Mouse (Mus musculus): ENCODE measurements around the gene Ubxn1. TPM values are rescaled to one million over a fixed set of nuclear protein-coding genes. Genes with fewer than 3 reads are reported as not detected.
"Not testable (repeated sequence)": the region's sequence is repeated elsewhere in the genome, so short reads cannot be mapped to it uniquely, and the experiment has no call there.

Ubxn1 gene
- polyA plus RNA-seq, 1 experiment from 2014 or later, result 185 TPM

DNA sequence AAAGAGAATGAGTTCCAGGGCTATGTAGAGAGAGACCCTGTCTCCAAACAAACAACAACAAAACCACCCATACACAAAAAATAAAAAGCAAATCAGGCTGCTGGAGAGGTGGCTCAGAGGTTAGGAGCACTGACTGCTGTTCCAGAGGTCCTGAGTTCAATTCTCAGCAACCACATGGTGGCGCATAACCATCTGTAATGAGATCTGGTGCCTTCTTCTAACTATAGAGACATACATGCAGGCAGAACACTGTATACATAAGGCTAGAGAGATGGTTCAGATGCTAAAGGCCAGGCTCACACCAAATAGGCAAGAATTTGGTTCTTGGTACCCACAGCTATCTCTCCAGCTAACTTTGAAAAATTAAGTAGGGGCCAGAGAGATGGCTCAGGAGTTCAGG lies 12.3 kb upstream of the Ubxn1 start:
- Histone ChIP-seq H3K9ac (replicated peaks) (no peak overlapping the region), H3K9me3 (no peaks in the 10 kb centered on the region), H3K27ac (no peak overlapping the region), H3K4me3 (replicated peaks) (no peak overlapping the region), H3K4me2 (no peak overlapping the region), H3K4me1 (replicated peaks) (no peaks in the 10 kb centered on the region), H3K36me3 (no peaks in the 10 kb centered on the region), H3K27me3 (no peaks in the 10 kb centered on the region)
- no peak for ATAC-seq (ENCODE audit: insufficient number of reproducible peaks, insufficient read depth, low FRiP score, low TSS enrichment, low read depth)
- WGBS, result 23% methylated on average over 1 of the region's 1 CpGs

DNA sequence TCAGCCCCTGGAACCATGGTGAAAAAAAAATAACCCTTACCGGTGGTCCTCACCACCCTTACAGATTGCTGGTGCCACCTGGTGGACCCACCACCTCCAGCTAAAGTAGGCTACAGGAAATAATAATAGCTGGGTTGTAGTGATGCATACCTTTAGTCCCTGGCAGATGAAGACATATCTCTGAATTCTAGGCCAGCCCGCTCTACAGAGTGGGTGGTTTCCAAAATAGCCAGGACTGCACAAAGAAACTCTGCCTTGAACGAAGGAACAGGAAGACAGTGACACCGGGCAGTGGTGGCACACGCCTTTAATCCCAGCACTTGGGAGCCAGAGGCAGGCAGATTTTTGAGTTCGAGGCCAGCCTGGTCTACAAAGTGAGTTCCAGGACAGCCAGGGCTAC lies 7.0 kb upstream of the Ubxn1 start:
- H3K27me3 ChIP-seq, result no peaks in the 10 kb centered on the region
- no peak overlapping the region for H3K9ac ChIP-seq (replicated peaks)
- H3K36me3 ChIP-seq, result no peaks in the 10 kb centered on the region
- no peak for ATAC-seq (ENCODE audit: insufficient number of reproducible peaks, insufficient read depth, low FRiP score, low TSS enrichment, low read depth)
- no peaks in the 10 kb centered on the region for H3K4me1 ChIP-seq (replicated peaks)
- no peaks in the 10 kb centered on the region for H3K9me3 ChIP-seq
- H3K4me2 ChIP-seq, result no peak overlapping the region
- H3K27ac ChIP-seq, result no peak overlapping the region
- WGBS, result 82% methylated on average over 6 of the region's 6 CpGs
- H3K4me3 ChIP-seq (replicated peaks), result no peak overlapping the region

DNA sequence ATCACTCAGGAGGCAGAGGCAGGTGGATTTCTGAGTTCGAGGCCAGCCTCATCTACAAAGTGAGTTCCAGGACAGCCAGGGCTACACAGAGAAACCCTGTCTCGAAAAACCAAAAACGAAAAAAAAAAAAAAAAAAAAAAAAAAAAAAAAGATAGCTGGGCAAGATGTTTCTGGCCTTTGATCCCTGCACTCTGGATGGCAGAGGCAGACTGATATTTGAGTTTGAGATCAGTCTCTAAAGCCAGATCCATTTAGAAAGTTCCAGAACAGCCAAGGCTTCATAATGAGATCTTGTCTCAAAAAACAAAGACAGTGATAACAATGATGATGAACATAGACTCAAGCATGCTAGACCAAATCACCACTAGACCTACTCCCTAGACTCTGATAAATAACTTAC lies 915 bp upstream of the Ubxn1 start:
- not testable (repeated sequence) for H3K9me3 ChIP-seq; H3K27me3 ChIP-seq; ATAC-seq (ENCODE audit: insufficient number of reproducible peaks, insufficient read depth, low FRiP score, low TSS enrichment, low read depth); H3K27ac ChIP-seq; H3K4me1 ChIP-seq (replicated peaks); H3K9ac ChIP-seq (replicated peaks)
- H3K36me3 ChIP-seq, result peaks cover 29% of the 10 kb centered on the region
- peak overlapping the region; percentile 98; the same call in 1 of the 2 replicates for H3K4me3 ChIP-seq (replicated peaks)
- 77% methylated on average over 3 of the region's 3 CpGs for WGBS
- peak overlapping the region; percentile 91 for H3K4me2 ChIP-seq

DNA sequence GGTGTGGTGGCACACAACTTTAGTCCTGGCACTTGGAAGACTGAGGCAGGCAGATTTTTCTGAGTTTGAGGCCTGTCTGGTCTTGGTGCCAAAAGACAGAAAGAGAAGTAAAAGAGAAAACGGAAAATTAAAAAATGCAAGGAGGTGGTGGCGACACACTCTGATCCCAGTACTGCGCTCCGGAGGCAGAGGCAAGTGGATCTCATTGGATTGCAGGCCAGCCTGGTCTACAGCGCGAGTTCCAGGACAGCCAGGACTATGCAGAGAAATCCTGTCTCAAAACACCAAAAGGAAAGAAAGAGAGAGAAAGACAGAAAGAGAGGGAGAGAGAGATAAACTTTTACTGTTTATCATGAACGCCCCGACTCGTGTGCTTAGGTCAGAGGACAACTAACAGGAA lies 458 bp upstream of the Ubxn1 start:
- H3K9ac ChIP-seq (replicated peaks), result peak overlapping the region; percentile 90
- peak overlapping the region; percentile 91 for H3K4me2 ChIP-seq
- H3K4me3 ChIP-seq (replicated peaks), result peak overlapping the region; percentile 98
- H3K4me1 ChIP-seq (replicated peaks), result peaks cover 8% of the 10 kb centered on the region
- no peaks in the 10 kb centered on the region for H3K27me3 ChIP-seq
- H3K27ac ChIP-seq, result peak overlapping the region; percentile 8; the same call in 1 of the 2 replicates
- H3K36me3 ChIP-seq, result peaks cover 34% of the 10 kb centered on the region
- 61% methylated on average over 9 of the region's 9 CpGs for WGBS
- ATAC-seq (ENCODE audit: insufficient number of reproducible peaks, insufficient read depth, low FRiP score, low TSS enrichment, low read depth), result 0 out of 2 replicates have a peak, but pooled peaks have one; percentile 24
- no peaks in the 10 kb centered on the region for H3K9me3 ChIP-seq

GRCm38 (mm10) chr19:8872266-8872840 lies 1.1 kb downstream of the Ubxn1 start:
- peak overlapping the region; percentile 72; the same call in 1 of the 2 replicates for H3K27ac ChIP-seq
- peak overlapping the region; percentile 90 for H3K9ac ChIP-seq (replicated peaks)
- peak overlapping the region; percentile 98 for H3K4me3 ChIP-seq (replicated peaks)
- H3K27me3 ChIP-seq, result no peaks in the 10 kb centered on the region
- peaks cover 49% of the 10 kb centered on the region for H3K36me3 ChIP-seq
- no peak for ATAC-seq (ENCODE audit: insufficient number of reproducible peaks, insufficient read depth, low FRiP score, low TSS enrichment, low read depth)
- WGBS, result 82% methylated on average over 10 of the region's 10 CpGs
- peaks cover 8% of the 10 kb centered on the region for H3K4me1 ChIP-seq (replicated peaks)
- H3K4me2 ChIP-seq, result peak overlapping the region; percentile 91
- H3K9me3 ChIP-seq, result no peaks in the 10 kb centered on the region

GRCm38 (mm10) chr19:8875031-8875430 lies 3.7 kb downstream of the Ubxn1 start:
- no peaks in the 10 kb centered on the region for H3K9me3 ChIP-seq
- WGBS, result 91% methylated on average over 7 of the region's 7 CpGs
- no peak for ATAC-seq (ENCODE audit: insufficient number of reproducible peaks, insufficient read depth, low FRiP score, low TSS enrichment, low read depth)
- H3K4me1 ChIP-seq (replicated peaks), result peaks cover 15% of the 10 kb centered on the region
- H3K4me3 ChIP-seq (replicated peaks), result no peak overlapping the region
- H3K36me3 ChIP-seq, result peaks cover 62% of the 10 kb centered on the region
- H3K27me3 ChIP-seq, result no peaks in the 10 kb centered on the region
- no peak overlapping the region for H3K4me2 ChIP-seq
- no peak overlapping the region for H3K27ac ChIP-seq
- no peak overlapping the region; the same call in 1 of the 2 replicates for H3K9ac ChIP-seq (replicated peaks)

DNA sequence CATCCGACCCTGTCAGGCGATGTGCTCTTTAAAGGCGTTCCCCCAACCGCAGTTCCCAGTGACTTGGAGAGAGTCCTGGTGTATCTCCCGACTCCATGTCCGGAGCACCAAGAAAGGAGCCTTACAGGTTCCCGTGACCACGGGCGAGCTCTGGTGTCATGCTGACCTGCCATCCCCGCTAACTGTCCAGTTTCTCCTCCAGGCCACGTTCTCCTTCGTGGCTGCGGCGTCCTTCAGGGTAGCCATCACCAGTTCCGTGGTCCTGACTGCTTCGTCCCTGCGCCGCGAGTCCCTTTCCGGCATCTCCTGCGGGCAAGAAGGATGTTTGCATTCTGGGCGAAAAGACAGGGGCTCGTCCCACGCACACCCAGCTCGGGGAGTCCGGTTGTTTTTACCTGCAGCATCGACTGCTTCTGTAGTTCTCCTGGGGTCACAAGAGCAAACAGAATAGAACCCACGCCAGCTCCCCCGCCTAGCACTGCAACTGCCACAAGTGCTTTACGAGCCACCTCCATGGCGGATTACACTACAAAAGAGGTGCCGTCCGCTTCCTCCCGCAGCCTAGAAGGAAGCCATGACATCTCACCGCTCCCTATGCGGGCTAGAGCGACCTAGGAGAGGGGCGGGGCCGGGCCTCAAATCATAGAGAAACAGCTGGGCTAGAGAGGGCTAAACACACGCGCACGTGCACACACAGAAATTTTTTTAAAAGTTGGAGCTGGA lies 9.2 kb downstream of the Ubxn1 start, which contains the start of gene Uqcc3:
Uqcc3 (minus strand) TSS at position 613 of the 723 bp plus-strand sequence.
- peaks cover 8% of the 10 kb centered on the region for H3K4me1 ChIP-seq (replicated peaks)
- H3K9me3 ChIP-seq, result no peaks in the 10 kb centered on the region
- ATAC-seq (ENCODE audit: insufficient number of reproducible peaks, insufficient read depth, low FRiP score, low TSS enrichment, low read depth), result peak; percentile 95
- H3K4me3 ChIP-seq (replicated peaks), result peak within 1 kb of the TSS; percentile 83
- H3K36me3 ChIP-seq, result peaks cover 32% of the 10 kb centered on the region
- peak within 1 kb of the TSS; percentile 87 for H3K4me2 ChIP-seq
- WGBS, result under 1% methylated on average over 42 of the region's 42 CpGs
- H3K27ac ChIP-seq, result peak within 1 kb of the TSS; percentile 82
- H3K27me3 ChIP-seq, result no peaks in the 10 kb centered on the region
- peak within 1 kb of the TSS; percentile 90 for H3K9ac ChIP-seq (replicated peaks)

DNA sequence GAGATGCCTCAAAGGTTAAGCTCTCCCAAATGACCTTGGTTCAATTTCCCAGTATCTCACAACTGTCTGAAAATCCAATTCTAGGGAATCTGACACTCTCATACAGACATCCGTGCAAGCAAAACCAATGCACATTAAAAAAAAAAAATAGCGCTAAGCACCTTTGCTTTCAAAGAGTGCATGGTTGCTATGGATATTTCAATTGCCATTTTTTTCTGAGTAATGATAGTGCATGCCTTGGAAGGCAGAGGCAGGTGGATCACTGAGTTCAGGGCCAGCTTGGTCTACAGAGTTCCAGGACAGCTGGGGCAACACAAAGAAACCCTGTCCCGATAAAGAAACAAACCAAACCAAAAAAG lies 9.7 kb downstream of the Ubxn1 start:
- Histone ChIP-seq H3K27ac (no peak overlapping the region; the same call in 1 of the 2 replicates), H3K27me3 (no peaks in the 10 kb centered on the region), H3K9me3 (no peaks in the 10 kb centered on the region), H3K36me3 (peaks cover 27% of the 10 kb centered on the region), H3K4me2 (peak overlapping the region; percentile 87), H3K9ac (replicated peaks) (peak overlapping the region; percentile 90), H3K4me3 (replicated peaks) (peak overlapping the region; percentile 83), H3K4me1 (replicated peaks) (peaks cover 8% of the 10 kb centered on the region)
- 22% methylated on average over 3 of the region's 3 CpGs for WGBS
- ATAC-seq (ENCODE audit: insufficient number of reproducible peaks, insufficient read depth, low FRiP score, low TSS enrichment, low read depth), result no peak; the same call in 1 of the 2 replicates

DNA sequence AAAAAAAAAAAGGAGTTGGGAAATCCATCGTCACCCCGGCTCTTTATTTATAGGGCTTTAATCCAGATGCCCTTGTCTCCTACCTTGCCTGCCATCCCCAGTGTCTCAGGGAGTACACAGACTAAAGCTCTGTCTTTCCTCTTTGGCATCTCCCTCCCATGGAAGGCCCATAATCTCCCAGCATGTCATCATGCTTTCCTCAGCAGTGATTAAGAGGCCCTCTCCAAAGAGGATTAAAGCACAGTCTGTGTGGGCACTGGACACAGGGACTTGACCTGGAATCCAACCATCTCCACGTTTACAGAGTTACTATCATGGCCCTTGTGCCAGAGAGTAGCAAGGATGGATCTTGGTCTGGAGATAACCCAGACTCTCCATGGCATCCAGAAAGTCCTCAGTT lies 12.3 kb downstream of the Ubxn1 start, which contains the start of the genes Lbhd1 and Gm49403:
Lbhd1 (plus strand) TSS at position 117 of the 400 bp plus-strand sequence.
Gm49403 (plus strand) TSS at position 315 of the 400 bp plus-strand sequence.
- H3K9me3 ChIP-seq, result no peaks in the 10 kb centered on the region
- no peak within 1 kb of the TSS for H3K4me3 ChIP-seq (replicated peaks)
- H3K27me3 ChIP-seq, result no peaks in the 10 kb centered on the region
- 81% methylated on average over 3 of the region's 3 CpGs for WGBS
- no peak for ATAC-seq (ENCODE audit: insufficient number of reproducible peaks, insufficient read depth, low FRiP score, low TSS enrichment, low read depth)
- H3K4me1 ChIP-seq (replicated peaks), result peaks cover 16% of the 10 kb centered on the region
- H3K9ac ChIP-seq (replicated peaks), result no peak within 1 kb of the TSS
- H3K36me3 ChIP-seq, result peaks cover 6% of the 10 kb centered on the region; the same call in 1 of the 2 replicates
- no peak within 1 kb of the TSS for H3K27ac ChIP-seq
- no peak within 1 kb of the TSS for H3K4me2 ChIP-seq

DNA sequence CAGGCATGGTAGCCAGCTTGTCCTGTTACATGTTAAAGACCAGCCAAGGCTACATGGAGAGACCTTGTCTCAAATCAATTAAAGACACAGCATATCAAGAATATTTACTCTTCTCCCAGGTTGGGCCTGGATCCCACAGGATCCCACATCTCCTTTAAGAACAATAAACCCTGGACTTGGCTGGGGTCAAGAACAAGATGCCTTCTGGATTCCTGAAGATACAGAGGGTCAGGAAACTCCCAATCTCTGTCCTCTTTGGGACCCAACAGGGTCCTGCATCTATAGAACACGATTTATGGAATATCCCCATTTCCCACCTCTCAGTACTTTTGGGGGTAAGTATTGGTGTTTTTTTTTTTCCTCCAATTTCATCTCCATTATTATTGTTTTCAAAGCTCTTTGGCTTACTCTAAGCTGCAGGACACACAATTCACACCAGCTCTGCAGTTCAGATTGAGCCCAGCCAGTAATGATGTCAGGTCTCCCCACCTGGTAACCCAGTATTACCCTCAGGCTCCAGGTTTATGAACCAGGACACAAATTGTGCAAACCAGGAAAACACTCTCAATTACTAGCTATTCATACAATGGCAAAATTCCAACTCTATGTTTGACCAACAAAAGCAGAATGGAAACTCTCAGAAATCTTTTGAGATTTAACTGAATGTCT lies 15.8 kb downstream of the Ubxn1 start:
- ATAC-seq (ENCODE audit: insufficient number of reproducible peaks, insufficient read depth, low FRiP score, low TSS enrichment, low read depth), result no peak
- Histone ChIP-seq H3K36me3 (peaks cover 15% of the 10 kb centered on the region), H3K27ac (peak overlapping the region; percentile 93), H3K4me2 (peak overlapping the region; percentile 77), H3K4me1 (replicated peaks) (peaks cover 8% of the 10 kb centered on the region), H3K9ac (replicated peaks) (no peak overlapping the region), H3K4me3 (replicated peaks) (peak overlapping the region; percentile 71; the same call in 1 of the 2 replicates), H3K9me3 (no peaks in the 10 kb centered on the region), H3K27me3 (no peaks in the 10 kb centered on the region)
- WGBS, result 51% methylated on average over 1 of the region's 1 CpGs
